Mouse (Mus musculus): ENCODE results near the gene Zpr1. TPM values are rescaled to one million over a fixed set of nuclear protein-coding genes. Genes with fewer than 3 reads are reported as not detected.

Gene Zpr1
- polyA plus RNA-seq, 1 experiment from 2014 or later = 57.4 TPM

DNA sequence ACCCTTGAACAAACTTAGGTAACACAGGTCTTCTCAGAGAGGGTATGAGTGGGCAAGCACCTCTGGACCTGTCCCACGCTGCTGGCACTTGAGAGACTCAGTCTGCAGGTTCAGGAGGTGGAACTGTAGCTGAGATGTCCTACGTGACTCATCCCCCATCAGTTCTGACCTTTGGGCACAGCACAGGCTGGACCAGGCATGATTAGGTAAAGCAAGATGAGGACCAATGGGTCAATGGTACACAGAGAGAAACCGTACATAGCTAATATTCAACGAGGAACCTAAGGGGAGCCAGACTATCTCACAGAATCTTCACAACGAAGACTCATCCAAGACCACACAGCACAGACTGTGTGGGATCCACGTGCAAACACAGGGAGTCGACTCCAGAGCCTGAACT is 34.0 kb upstream of the Zpr1 start:
- ATAC-seq (ENCODE audit: insufficient number of reproducible peaks, low FRiP score, low TSS enrichment, low read depth) = no peak
- Histone ChIP-seq H3K27me3 (no peaks in the 10 kb centered on the region), H3K4me3 (replicated peaks) (no peak overlapping the region), H3K27ac (replicated peaks) (no peak overlapping the region), H3K9me3 (replicated peaks) (no peaks in the 10 kb centered on the region), H3K36me3 (no peaks in the 10 kb centered on the region), H3K4me1 (no peaks in the 10 kb centered on the region), H3K4me2 (replicated peaks) (no peak overlapping the region), H3K9ac (no peak overlapping the region)
- WGBS = 90% methylated on average over 7 of the region's 7 CpGs

- no peak within 1 kb of the TSS for H3K4me2 ChIP-seq (replicated peaks)
- no peak for ATAC-seq (ENCODE audit: insufficient number of reproducible peaks, low FRiP score, low TSS enrichment, low read depth)
- no peak within 1 kb of the TSS for H3K4me3 ChIP-seq (replicated peaks)
- WGBS = 67% methylated on average over 7 of the region's 7 CpGs
- no peaks in the 10 kb centered on the region for H3K4me1 ChIP-seq
- H3K36me3 ChIP-seq = no peaks in the 10 kb centered on the region
- H3K9me3 ChIP-seq (replicated peaks) = no peaks in the 10 kb centered on the region
- no peak within 1 kb of the TSS for H3K9ac ChIP-seq
- H3K27ac ChIP-seq (replicated peaks) = no peak within 1 kb of the TSS
- no peaks in the 10 kb centered on the region for H3K27me3 ChIP-seq
These were observed 32.2 kb upstream of the Zpr1 start, which contains the start of gene Apoa4 for GRCm38 (mm10) chr9:46240526-46241153. Gene Apoa4 (plus strand): TSS chr9:46240696.

DNA sequence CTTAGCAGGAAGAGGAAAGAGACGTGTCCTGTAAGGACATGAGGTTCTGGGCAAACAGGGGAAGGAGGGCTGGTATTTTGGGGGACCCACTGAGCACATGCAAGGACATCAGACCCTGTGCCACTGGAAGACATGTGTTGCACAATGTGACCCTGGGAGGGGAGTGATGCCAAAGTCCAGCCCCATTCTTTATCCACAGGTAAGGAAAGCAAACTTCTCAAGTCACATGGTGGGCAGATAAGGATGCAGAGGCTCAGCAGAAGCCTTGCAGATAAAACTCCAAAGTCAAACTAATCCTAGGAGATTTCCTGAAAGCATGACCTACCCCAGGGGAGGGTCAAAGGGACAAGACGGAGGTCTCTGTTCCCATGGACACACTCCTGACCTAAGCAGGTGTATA is 31.0 kb upstream of the Zpr1 start:
- Histone ChIP-seq H3K9me3 (replicated peaks) (no peaks in the 10 kb centered on the region), H3K27ac (replicated peaks) (no peak overlapping the region), H3K4me2 (replicated peaks) (no peak overlapping the region), H3K36me3 (no peaks in the 10 kb centered on the region), H3K27me3 (no peaks in the 10 kb centered on the region), H3K4me3 (replicated peaks) (no peak overlapping the region), H3K4me1 (no peaks in the 10 kb centered on the region), H3K9ac (no peak overlapping the region)
- 70% methylated on average over 2 of the region's 2 CpGs for WGBS
- ATAC-seq (ENCODE audit: insufficient number of reproducible peaks, low FRiP score, low TSS enrichment, low read depth) = no peak

- no peaks in the 10 kb centered on the region for H3K27me3 ChIP-seq
- peak; percentile 64; the same call in 1 of the 2 replicates for ATAC-seq (ENCODE audit: insufficient number of reproducible peaks, low FRiP score, low TSS enrichment, low read depth)
- no peak overlapping the region for H3K4me2 ChIP-seq (replicated peaks)
- WGBS = 47% methylated on average over 4 of the region's 4 CpGs
- no peak overlapping the region for H3K27ac ChIP-seq (replicated peaks)
- H3K4me1 ChIP-seq = no peaks in the 10 kb centered on the region
- no peaks in the 10 kb centered on the region for H3K36me3 ChIP-seq
- H3K9me3 ChIP-seq (replicated peaks) = no peaks in the 10 kb centered on the region
- no peak overlapping the region for H3K4me3 ChIP-seq (replicated peaks)
- no peak overlapping the region for H3K9ac ChIP-seq
These were observed 29.7 kb upstream of the Zpr1 start for GRCm38 (mm10) chr9:46243122-46243521.

GRCm38 (mm10) chr9:46243584-46243983 is 29.3 kb upstream of the Zpr1 start:
- H3K27ac ChIP-seq (replicated peaks) = no peak overlapping the region
- WGBS = 33% methylated on average over 8 of the region's 8 CpGs
- no peak overlapping the region for H3K4me2 ChIP-seq (replicated peaks)
- no peak for ATAC-seq (ENCODE audit: insufficient number of reproducible peaks, low FRiP score, low TSS enrichment, low read depth)
- no peaks in the 10 kb centered on the region for H3K4me1 ChIP-seq
- no peaks in the 10 kb centered on the region for H3K9me3 ChIP-seq (replicated peaks)
- H3K36me3 ChIP-seq = no peaks in the 10 kb centered on the region
- no peaks in the 10 kb centered on the region for H3K27me3 ChIP-seq
- H3K4me3 ChIP-seq (replicated peaks) = no peak overlapping the region
- no peak overlapping the region for H3K9ac ChIP-seq

GRCm38 (mm10) chr9:46246752-46247324 is 26.0 kb upstream of the Zpr1 start:
- 30% methylated on average over 11 of the region's 11 CpGs for WGBS
- no peak for ATAC-seq (ENCODE audit: insufficient number of reproducible peaks, low FRiP score, low TSS enrichment, low read depth)
- Histone ChIP-seq H3K9ac (no peak overlapping the region), H3K9me3 (replicated peaks) (no peaks in the 10 kb centered on the region), H3K4me1 (no peaks in the 10 kb centered on the region), H3K4me3 (replicated peaks) (no peak overlapping the region), H3K27ac (replicated peaks) (no peak overlapping the region), H3K4me2 (replicated peaks) (peak overlapping the region; percentile 31; the same call in 1 of the 2 replicates), H3K36me3 (no peaks in the 10 kb centered on the region), H3K27me3 (no peaks in the 10 kb centered on the region)

- Histone ChIP-seq H3K9ac (no peak overlapping the region), H3K36me3 (no peaks in the 10 kb centered on the region), H3K4me3 (replicated peaks) (no peak overlapping the region), H3K4me2 (replicated peaks) (no peak overlapping the region), H3K27me3 (no peaks in the 10 kb centered on the region), H3K4me1 (no peaks in the 10 kb centered on the region), H3K27ac (replicated peaks) (no peak overlapping the region), H3K9me3 (replicated peaks) (no peaks in the 10 kb centered on the region)
- no peak for ATAC-seq (ENCODE audit: insufficient number of reproducible peaks, low FRiP score, low TSS enrichment, low read depth)
- WGBS = 85% methylated on average over 7 of the region's 7 CpGs
These were observed 16.7 kb upstream of the Zpr1 start for GRCm38 (mm10) chr9:46256177-46256576.

DNA sequence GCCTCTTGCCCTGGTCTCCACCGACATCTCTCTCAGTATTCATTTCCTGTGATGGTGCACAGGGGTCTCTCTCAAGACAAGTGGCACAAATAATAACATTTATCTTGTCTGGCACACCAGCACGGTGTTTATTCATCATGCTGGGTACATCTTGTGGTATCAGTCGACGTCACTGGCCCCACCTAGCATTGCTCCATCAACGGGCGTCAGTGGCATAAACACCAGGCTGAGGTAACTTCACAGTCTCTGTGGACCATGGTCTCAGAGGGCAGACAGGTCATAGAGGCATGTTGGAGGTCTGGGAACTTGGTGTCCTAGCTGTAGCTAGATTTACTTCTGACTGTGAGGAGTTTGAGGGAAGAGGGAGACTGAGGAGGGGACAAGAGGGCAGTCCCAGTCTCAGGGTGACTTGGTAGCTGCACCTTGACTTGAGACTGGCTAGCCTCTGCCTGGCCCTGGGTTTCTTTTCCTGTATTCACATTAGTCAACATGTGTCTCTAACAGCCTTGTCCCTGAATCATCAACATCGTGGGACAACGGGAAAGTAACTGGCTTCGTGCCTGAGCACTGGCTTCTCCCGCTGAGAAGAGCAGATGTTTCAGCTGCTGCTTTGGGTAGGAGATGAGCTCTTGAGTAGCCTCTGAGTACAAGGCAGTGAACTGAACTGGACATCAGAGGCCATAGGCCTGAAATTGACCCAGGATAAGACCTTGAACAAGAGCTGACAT is 16.0 kb upstream of the Zpr1 start:
- Histone ChIP-seq H3K4me1 (no peaks in the 10 kb centered on the region), H3K27ac (replicated peaks) (no peak overlapping the region), H3K9me3 (replicated peaks) (no peaks in the 10 kb centered on the region), H3K4me3 (replicated peaks) (no peak overlapping the region), H3K4me2 (replicated peaks) (no peak overlapping the region), H3K9ac (no peak overlapping the region), H3K27me3 (no peaks in the 10 kb centered on the region), H3K36me3 (no peaks in the 10 kb centered on the region)
- WGBS = 86% methylated on average over 10 of the region's 10 CpGs
- ATAC-seq (ENCODE audit: insufficient number of reproducible peaks, low FRiP score, low TSS enrichment, low read depth) = no peak

- Histone ChIP-seq H3K9me3 (replicated peaks) (no peaks in the 10 kb centered on the region), H3K4me2 (replicated peaks) (no peak overlapping the region), H3K27me3 (no peaks in the 10 kb centered on the region), H3K4me1 (no peaks in the 10 kb centered on the region), H3K36me3 (no peaks in the 10 kb centered on the region), H3K9ac (no peak overlapping the region), H3K4me3 (replicated peaks) (no peak overlapping the region), H3K27ac (replicated peaks) (no peak overlapping the region)
- 83% methylated on average over 3 of the region's 3 CpGs for WGBS
- ATAC-seq (ENCODE audit: insufficient number of reproducible peaks, low FRiP score, low TSS enrichment, low read depth) = no peak
These were observed 15.3 kb upstream of the Zpr1 start for GRCm38 (mm10) chr9:46257546-46257945.

DNA sequence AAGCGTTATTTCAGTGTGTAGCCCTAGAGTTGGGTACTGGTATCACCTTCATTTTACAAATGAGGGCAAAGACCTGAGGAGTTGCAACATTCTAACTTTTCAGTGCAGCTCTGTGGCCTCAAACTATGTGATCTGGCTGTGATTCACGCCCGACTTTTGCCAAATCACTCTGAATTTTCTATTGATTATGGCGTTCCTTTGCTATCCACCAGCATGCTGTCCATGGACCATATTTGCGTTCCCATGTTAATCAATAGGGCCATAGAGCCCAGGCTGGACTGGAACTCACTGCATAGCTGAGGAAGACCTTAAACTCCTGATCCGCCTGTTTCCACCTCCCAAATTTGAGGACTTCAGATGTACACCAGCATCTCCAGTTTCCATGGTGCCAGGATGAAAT is 13.8 kb upstream of the Zpr1 start:
- WGBS = 89% methylated on average over 6 of the region's 6 CpGs

GRCm38 (mm10) chr9:46261131-46261530 is 11.7 kb upstream of the Zpr1 start:
- no peak overlapping the region for H3K4me2 ChIP-seq (replicated peaks)
- no peak overlapping the region for H3K9ac ChIP-seq
- no peaks in the 10 kb centered on the region for H3K27me3 ChIP-seq
- H3K27ac ChIP-seq (replicated peaks) = no peak overlapping the region
- H3K4me1 ChIP-seq = no peaks in the 10 kb centered on the region
- WGBS = 82% methylated on average over 7 of the region's 7 CpGs
- no peaks in the 10 kb centered on the region for H3K9me3 ChIP-seq (replicated peaks)
- no peaks in the 10 kb centered on the region for H3K36me3 ChIP-seq
- no peak overlapping the region for H3K4me3 ChIP-seq (replicated peaks)
- no peak for ATAC-seq (ENCODE audit: insufficient number of reproducible peaks, low FRiP score, low TSS enrichment, low read depth)

More for the DNA sequence above, 13.8 kb upstream of the Zpr1 start:
- no peak for ATAC-seq (ENCODE audit: insufficient number of reproducible peaks, low FRiP score, low TSS enrichment, low read depth)
- no peak overlapping the region for H3K4me2 ChIP-seq (replicated peaks)
- no peaks in the 10 kb centered on the region for H3K9me3 ChIP-seq (replicated peaks)
- no peaks in the 10 kb centered on the region for H3K4me1 ChIP-seq
- no peaks in the 10 kb centered on the region for H3K36me3 ChIP-seq
- no peak overlapping the region for H3K4me3 ChIP-seq (replicated peaks)
- H3K9ac ChIP-seq = no peak overlapping the region
- no peaks in the 10 kb centered on the region for H3K27me3 ChIP-seq
- H3K27ac ChIP-seq (replicated peaks) = no peak overlapping the region
